Mouse (Mus musculus) intestine, embryonic 15.5 days (tissue): ENCODE results near the gene Gabra6. TPM values are rescaled to one million over a fixed set of nuclear protein-coding genes. Genes with fewer than 3 reads are reported as not detected.

Experiments
- polyA plus RNA-seq: library from polyadenylated mRNA; unstranded; fragments of >200 nt; fragmentation: Nextera tagmentation; extraction: Ambion mirVana; gene quantifications from 2 replicates; pipeline ENCODE4 v1.2.1, GENCODE M21; 2015

Gabra6 gene
- polyA plus RNA-seq, 1 experiment from 2014 or later: not detected

Other genes starting within 250 kb of the Gabra6 start
- 3.8 TPM in 2 replicates for gene Gabra1, start 138.1 kb downstream of the Gabra6 start, polyA plus RNA-seq
- 1.5 and 1.8 TPM in 2 replicates for gene Gabrb2, start 98.7 kb upstream of the Gabra6 start, polyA plus RNA-seq